In the genomic region with DNA sequence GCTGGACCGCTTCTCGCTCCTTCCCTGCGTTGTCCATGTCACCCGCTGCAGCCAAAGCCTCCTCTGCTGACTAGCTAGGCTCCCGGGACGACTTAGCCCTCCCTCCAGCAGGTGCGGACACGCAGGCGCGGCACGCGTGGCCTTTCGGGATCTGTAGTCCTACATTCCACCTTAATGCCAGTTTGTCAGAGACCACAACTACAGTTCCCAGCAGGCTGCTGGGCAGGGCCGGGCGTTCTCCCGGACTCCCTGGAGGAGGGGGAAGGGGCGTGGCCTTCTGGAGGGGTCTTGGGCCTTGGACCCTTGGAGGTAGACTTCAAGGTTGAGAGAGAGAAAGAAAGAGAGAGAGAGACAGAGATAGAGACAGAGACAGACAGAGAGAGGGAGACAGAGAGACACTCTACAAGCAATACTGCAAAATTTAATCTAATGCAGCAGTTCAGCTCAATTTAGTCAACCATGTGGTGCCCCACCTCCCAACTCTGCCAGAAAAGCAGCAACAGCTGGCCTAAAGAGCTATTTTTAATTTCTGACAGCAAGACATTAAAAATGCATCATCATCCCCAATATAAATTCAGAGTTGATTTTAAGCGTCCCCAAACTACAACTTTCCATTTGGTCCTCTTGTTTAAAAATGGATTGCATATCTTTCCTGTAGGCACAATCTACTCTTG, we compare ENCODE assay signal across 8 mouse cellular contexts. TPM values are rescaled to one million over a fixed set of nuclear protein-coding genes. Genes with fewer than 3 reads are reported as not detected.
DNase-seq lines count a peak whose midpoint lies in the region; ATAC-seq and TF ChIP-seq lines count a peak whose summit lies in the region.

Gene Napb (minus strand): TSS at position 141 of the 674 bp plus-strand sequence.

- 4% methylated on average over 18 of the region's 18 CpGs for WGBS in embryonic facial prominence, embryonic 11.5 days
- WGBS in intestine, postnatal 0 days, result 4% methylated on average over 18 of the region's 18 CpGs
- WGBS in midbrain, embryonic 10.5 days, result 4% methylated on average over 18 of the region's 18 CpGs

- no peak for TF ChIP-seq CTCF in intestine, postnatal 0 days (IDR thresholded peaks at IDR 0.05; ENCODE audit: low read depth)

- no peaks in the 10 kb centered on the region for H3K36me3 ChIP-seq in embryonic facial prominence, embryonic 11.5 days (replicated peaks; ENCODE audit: control insufficient read depth, insufficient read depth, low read depth, low read length)
- no peaks in the 10 kb centered on the region for H3K36me3 ChIP-seq in intestine, postnatal 0 days (ENCODE audit: control insufficient read depth, insufficient read depth)
- no peaks in the 10 kb centered on the region for H3K36me3 ChIP-seq in midbrain, embryonic 10.5 days

- intact Hi-C loops in left cerebral cortex, postnatal 36 days (cut with DNase I), result loop anchor here (2.0 kb wide), 1 partner anchor 52 kb away; the partner anchor contains the start of gene Gzf1

- peak; percentile 97 for DNase-seq in adrenal gland, postnatal 14 days
- DNase-seq in embryonic facial prominence, embryonic 11.5 days (ENCODE audit: low spot score), result peak; percentile 96
- DNase-seq in left cerebral cortex, postnatal 36 days (ENCODE audit: low spot score in 2 of 2), result peak; percentile 94 to 95
- DNase-seq in midbrain, embryonic 10.5 days (ENCODE audit: low spot score), result peak; percentile 93
- peak; percentile 90 for DNase-seq in right cerebral cortex, postnatal 4 days
- DNase-seq in yolk sac, embryonic 10.5 days (ENCODE audit: low spot score), result peak; percentile 92

- H3K27me3 ChIP-seq in embryonic facial prominence, embryonic 11.5 days (ENCODE audit: control insufficient read depth, insufficient read depth, low read length), result no peaks in the 10 kb centered on the region
- no peaks in the 10 kb centered on the region for H3K27me3 ChIP-seq in intestine, postnatal 0 days (replicated peaks; ENCODE audit: control insufficient read depth, insufficient read depth, low read length)
- no peaks in the 10 kb centered on the region for H3K27me3 ChIP-seq in midbrain, embryonic 10.5 days (ENCODE audit: low read depth, poor library complexity, severe bottlenecking)

- peak; percentile 100 for ATAC-seq in embryonic facial prominence, embryonic 11.5 days (replicated peaks; ENCODE audit: insufficient number of reproducible peaks, low FRiP score, low TSS enrichment, low read depth)
- ATAC-seq in granulocyte monocyte progenitor cell, adult 5-6 weeks (replicated peaks; ENCODE audit: poor library complexity, severe bottlenecking), result peak; percentile 96
- ATAC-seq in intestine, postnatal 0 days, result peak; percentile 98

- peak within 1 kb of the TSS; percentile 50 for H3K4me3 ChIP-seq in embryonic facial prominence, embryonic 11.5 days (ENCODE audit: low read depth, low read length)
- H3K4me3 ChIP-seq in intestine, postnatal 0 days (ENCODE audit: low read depth, low read length), result peak within 1 kb of the TSS; percentile 74
- peak within 1 kb of the TSS; percentile 83 for H3K4me3 ChIP-seq in midbrain, embryonic 10.5 days

- no peak within 1 kb of the TSS for H3K27ac ChIP-seq in embryonic facial prominence, embryonic 11.5 days (replicated peaks; ENCODE audit: low read depth, low read length)
- no peak within 1 kb of the TSS for H3K27ac ChIP-seq in intestine, postnatal 0 days (ENCODE audit: low read depth, low read length)
- H3K27ac ChIP-seq in midbrain, embryonic 10.5 days (replicated peaks), result peak within 1 kb of the TSS; percentile 86

- peak within 1 kb of the TSS; percentile 76 for H3K9ac ChIP-seq in embryonic facial prominence, embryonic 11.5 days (replicated peaks; ENCODE audit: low read length)
- peak within 1 kb of the TSS; percentile 63 for H3K9ac ChIP-seq in intestine, postnatal 0 days (ENCODE audit: low read depth, low read length)

- no peaks in the 10 kb centered on the region for H3K4me1 ChIP-seq in embryonic facial prominence, embryonic 11.5 days (ENCODE audit: control insufficient read depth, insufficient read depth, low read length)
- no peaks in the 10 kb centered on the region for H3K4me1 ChIP-seq in intestine, postnatal 0 days (replicated peaks; ENCODE audit: control insufficient read depth, insufficient read depth, low read length)
- H3K4me1 ChIP-seq in midbrain, embryonic 10.5 days, result peaks cover 17% of the 10 kb centered on the region

- no peaks in the 10 kb centered on the region for H3K9me3 ChIP-seq in embryonic facial prominence, embryonic 11.5 days (replicated peaks; ENCODE audit: control insufficient read depth, low read length)
- no peaks in the 10 kb centered on the region for H3K9me3 ChIP-seq in intestine, postnatal 0 days (ENCODE audit: control insufficient read depth)
- peaks cover 15% of the 10 kb centered on the region for H3K9me3 ChIP-seq in midbrain, embryonic 10.5 days (replicated peaks)

- H3K4me2 ChIP-seq in embryonic facial prominence, embryonic 11.5 days (ENCODE audit: low read depth, low read length), result peak within 1 kb of the TSS; percentile 88
- peak within 1 kb of the TSS; percentile 98 for H3K4me2 ChIP-seq in intestine, postnatal 0 days (replicated peaks; ENCODE audit: low read depth)

RNA-seq across cellular contexts. Expression of gene Napb, which starts in this region (rescaled TPM):
- 4.5 and 7.9 TPM in 2 replicates for total RNA-seq in adrenal gland, postnatal 14 days (2021)
- polyA plus RNA-seq in embryonic facial prominence, embryonic 11.5 days (2014; fragmentation: Nextera tagmentation; extraction: Ambion mirVana), result 5.6 and 7.4 TPM in 2 replicates
- 0.66 and 0.92 TPM in 2 replicates for total RNA-seq in granulocyte monocyte progenitor cell, adult 5-6 weeks (2014; fragmentation: Nextera tagmentation)
- 0.13 and 0.62 TPM in 2 replicates for total RNA-seq in granulocyte monocyte progenitor cell, adult 5-6 weeks (2017)
- polyA plus RNA-seq in intestine, postnatal 0 days (2015; fragmentation: Nextera tagmentation; extraction: Ambion mirVana), result 2.2 and 2.4 TPM in 2 replicates
- total RNA-seq in left cerebral cortex, postnatal 36 days (2021), result 100 to 1,000 TPM; 342 to 359 TPM
- polyA plus RNA-seq in midbrain, embryonic 10.5 days (2016; fragmentation: Nextera tagmentation; extraction: Ambion mirVana), result 7.5 and 13.6 TPM in 2 replicates

Comparison
In these comparisons a context has a peak if more than half of its experiments do, and no peak if none do; other contexts are left out.
1. RNA of gene Napb (total RNA-seq): 342 to 359 TPM in left cerebral cortex, postnatal 36 days; 4.5 to 7.9 TPM in adrenal gland, postnatal 14 days and 0.13 to 0.92 TPM in granulocyte monocyte progenitor cell, adult 5-6 weeks; every median in the first group is over 10 times any median in the second.
2. Peak in ATAC-seq in granulocyte monocyte progenitor cell, adult 5-6 weeks; RNA of the gene not detected or under 1 TPM.
3. Peak in every context shown above with its lines, with median percentiles within 50 percentile points of each other: DNase-seq, ATAC-seq and H3K4me3 ChIP-seq.